Mouse (Mus musculus): ENCODE results near the gene Krt75. TPM values are rescaled to one million over a fixed set of nuclear protein-coding genes. Genes with fewer than 3 reads are reported as not detected.

The Krt75 gene
- not detected in 2 replicates for total RNA-seq (2021)
- long read RNA-seq, experiment 1: 0 reads
- long read RNA-seq, experiment 2: 0 reads

DNA sequence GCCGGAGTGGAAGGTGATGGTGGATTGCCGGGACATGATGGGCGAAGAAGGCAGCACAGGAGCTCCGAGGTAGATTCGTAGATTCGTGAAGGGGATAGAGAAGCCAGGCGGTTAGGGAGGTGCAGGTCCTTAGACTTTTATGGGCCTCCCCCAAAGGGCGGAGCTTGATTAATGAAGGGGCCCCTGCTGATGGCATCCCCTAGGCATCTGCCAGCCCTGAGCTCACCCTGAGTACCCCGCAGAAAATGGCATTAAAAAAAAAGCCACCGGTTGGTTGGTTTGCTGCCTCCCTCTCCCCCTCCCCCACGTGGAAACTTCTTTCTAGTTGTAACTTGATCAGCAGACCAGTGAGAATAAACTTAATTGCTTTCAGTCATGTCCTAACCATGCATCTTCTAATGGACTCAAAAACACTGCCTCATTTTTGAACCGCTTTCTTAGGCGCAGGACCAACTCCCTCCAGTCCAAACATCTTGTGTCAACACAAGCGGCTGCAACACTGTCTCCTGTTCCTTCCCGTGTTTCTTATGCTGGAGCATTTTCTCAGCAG lies at the start of gene Krt75:
Gene Krt75, minus strand, starts transcription at position 109 of the 550 bp plus-strand sequence.
- no peak for DNase-seq

DNA sequence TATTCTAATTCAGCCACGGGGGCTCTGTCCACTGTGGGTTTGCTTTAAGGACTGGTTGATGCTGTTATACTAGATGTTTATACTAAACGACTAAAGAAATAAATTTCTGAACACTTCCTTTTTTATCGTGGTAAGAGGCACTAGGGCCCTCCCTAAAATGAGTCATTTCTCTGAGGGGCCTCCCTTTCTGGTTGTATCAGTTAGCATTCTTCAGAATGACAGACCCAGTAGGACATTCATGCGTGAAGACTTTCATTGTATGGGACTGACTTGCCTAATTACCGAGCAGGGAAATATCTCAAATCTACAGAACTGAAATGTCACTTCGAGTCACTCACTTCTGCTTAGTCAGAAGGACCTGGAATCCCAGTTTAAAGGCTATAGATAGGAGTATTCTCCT lies 25.4 kb upstream of the Krt75 start:
- DNase-seq: no peak

GRCm38 (mm10) chr15:101588216-101588615 lies 14.5 kb upstream of the Krt75 start:
- DNase-seq: peak; percentile 11

DNA sequence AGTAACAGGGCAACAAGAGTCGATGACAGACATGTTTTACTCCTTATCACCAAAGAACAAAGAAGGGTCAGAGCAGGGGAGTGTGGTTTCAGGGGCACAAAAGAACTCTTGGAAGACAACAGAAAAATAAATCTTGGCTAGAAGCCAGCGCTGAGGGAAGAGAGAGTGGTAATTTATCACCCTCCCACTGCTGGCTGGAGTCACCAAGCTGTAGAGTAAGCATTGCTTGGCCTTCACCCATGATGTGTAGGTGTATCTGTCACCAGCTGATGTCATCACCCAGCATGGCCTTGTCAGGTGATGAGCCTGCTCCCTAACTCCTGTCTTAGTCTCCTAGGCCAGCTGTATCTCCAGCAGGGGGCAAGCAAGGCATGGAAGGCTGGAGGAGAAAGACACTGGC lies 10.8 kb upstream of the Krt75 start:
- peak; percentile 36 for DNase-seq

- DNase-seq: no peak
Observed at GRCm38 (mm10) chr15:101583211-101583965, 9.7 kb upstream of the Krt75 start.

DNA sequence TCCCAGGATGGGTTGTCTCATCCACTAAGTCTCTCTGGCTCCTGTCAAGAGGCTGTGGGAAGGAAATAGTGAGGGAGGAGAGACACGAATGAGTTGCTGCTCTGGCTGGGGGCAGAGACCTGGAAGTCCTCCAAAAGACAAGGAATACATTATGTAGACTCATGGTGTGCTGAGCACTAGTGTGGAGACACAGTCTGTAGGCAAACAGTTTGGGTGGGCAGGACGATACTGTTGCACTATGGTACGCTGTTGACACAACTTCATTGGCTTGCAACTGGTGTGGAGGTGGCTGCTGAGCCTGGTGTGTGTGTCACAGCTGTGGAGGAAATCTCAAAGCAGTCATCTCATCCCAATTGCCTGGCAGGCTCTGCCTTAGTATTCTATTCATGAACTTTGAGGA lies 8.0 kb upstream of the Krt75 start:
- DNase-seq: no peak

GRCm38 (mm10) chr15:101575506-101575905 lies 1.8 kb upstream of the Krt75 start:
- no peak for DNase-seq

DNA sequence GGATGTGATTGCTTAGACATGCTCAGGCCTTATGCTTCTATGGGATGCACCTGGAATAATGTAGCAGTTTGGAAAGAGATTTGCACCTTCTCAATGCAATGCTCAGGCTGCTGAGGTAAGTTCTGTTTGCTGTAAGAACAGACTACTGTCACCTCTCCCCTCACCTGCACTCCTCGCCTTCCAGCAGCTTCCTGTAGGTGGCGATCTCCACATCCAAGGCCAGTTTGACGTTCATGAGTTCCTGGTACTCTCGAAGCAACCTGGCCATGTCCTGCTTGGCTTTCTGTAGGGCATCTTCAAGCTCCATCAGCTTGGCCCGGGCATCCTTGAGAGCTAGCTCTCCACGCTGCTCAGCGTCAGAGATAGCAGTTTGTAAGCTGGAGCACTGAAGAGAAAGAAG lies 5.9 kb downstream of the Krt75 start:
- DNase-seq: no peak

DNA sequence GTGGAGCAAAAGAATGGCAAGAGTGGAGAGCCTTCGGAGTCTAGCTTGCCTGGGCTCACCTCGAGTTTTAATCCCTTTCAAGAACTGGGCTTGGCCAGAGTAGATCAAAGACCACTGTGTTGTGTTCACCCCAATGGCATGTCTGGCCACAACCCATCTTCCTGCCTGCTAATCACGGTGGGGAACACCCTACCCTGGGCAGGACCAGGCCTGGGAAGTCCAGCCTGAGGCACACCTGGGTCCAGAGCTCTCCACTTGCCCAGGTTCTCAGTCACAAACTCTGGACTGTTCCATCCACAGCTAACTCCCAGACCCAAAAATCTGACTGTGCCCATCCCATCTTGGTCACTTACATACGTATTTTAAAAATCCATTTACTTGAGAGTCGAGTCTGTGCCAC lies 10.9 kb downstream of the Krt75 start, which contains the start of gene Krt90:
Gene Krt90, minus strand, starts transcription at position 101 of the 400 bp plus-strand sequence.
- DNase-seq: no peak

DNA sequence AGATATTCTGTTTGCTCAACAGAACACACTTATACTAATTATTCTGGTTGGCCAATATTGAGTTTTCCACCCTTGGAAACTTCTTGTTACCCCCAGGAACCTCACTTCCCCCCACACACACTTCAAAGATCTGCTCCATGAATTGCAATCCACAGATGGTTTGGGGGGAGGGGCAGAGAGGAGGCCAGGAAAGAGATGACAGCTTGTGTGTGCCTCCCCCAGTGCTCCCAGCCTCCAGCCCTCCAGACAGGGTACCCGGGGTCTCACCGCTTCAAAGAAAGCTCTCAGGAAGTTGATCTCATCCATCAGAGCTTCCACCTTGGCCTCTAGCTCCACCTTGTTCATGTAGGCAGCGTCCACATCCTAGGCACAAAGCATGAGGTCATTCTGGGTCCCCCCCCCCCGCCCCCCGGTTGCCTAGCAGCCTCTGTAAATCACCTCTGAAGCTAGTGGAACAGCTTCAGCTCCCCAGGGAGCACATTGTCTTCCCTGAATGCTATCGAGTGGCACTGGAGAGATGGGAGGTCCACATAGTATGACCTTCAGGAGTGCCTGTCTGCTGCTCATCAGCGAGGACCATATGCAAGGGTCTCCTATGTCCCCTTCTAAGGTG lies 15.6 kb downstream of the Krt75 start:
- no peak for DNase-seq

- DNase-seq: peak; percentile 52
Observed at GRCm38 (mm10) chr15:101553169-101553568, 20.5 kb downstream of the Krt75 start.

DNA sequence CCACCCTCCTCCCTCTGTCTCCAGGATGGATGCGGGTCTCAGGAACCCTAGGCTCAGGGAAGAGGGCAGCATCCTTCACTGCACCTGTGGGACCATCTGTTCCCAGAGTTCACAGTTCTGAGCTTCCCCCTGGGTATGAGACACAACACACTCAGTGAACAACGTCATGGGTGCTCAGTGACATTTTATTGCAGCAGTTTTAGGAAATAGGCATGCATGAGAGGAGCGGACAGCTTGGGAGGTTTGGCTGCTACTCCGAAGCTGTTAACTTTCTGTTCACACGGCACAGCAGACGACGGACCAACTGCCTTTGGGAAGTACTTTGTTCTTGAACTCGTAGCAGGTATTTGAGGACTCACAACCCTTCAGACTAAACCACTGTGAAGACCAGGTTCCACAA lies 21.5 kb downstream of the Krt75 start:
- DNase-seq: no peak

DNA sequence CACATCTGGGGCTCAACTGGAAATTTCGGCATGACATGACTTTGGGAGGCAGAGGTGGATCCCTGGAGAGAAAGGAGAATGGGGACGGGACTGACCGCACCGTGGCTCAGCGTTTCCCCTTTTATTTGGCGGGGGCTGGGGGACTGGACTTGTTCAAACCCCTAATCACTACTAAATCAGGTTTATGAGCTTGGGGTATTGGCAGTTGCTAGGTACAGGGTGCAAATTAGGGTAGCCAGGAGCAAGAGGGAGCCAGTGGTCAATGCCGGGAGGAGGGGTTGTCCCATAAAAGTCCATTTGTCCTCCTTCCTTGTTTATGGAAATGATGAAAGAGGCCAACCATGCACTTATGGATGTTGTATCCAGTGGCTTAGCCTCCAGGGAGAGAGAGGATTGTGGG lies 23.1 kb downstream of the Krt75 start, which contains the start of gene Krt82:
Gene Krt82, minus strand, starts transcription at position 101 of the 400 bp plus-strand sequence.
- DNase-seq: no peak

DNA sequence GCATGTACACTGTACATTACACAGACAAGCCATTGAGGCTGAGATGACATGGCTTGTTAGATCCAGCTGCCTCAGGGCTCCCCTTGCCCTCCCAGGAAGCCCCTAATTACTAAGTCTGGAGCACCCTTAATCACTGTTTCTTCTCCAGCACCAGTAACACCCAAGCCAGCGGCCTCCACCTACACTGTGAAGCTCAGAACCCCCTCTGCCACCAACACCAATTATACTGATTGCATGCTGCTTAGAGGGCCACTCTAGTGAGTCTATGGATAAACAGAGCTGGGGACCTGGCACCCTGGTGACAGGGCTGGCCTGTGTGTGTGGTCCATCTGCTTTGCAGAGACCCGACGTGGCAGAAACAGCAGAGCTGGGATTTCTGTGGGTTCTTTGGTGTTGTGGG lies 29.2 kb downstream of the Krt75 start:
- DNase-seq: no peak

DNA sequence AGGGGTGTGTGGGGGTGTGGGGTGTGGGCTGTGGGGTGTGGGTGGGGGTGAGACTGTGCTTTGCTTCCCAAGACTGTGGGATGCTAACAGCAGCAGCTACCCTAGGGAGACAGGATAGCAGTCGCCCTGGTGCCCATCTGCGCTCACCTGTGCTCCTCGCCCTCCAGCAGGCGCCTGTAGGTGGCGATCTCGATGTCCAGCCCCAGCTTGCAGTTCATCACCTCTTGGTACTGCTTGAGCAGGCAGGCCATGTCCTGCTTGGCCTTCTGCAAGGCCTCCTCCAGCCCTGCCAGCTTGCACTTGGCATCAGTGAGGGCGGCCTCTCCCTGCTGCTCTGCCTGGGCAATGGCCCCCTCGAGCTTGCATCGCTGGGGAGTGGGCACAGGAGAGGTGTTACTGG lies 31.2 kb downstream of the Krt75 start:
- DNase-seq: peak; percentile 9

DNA sequence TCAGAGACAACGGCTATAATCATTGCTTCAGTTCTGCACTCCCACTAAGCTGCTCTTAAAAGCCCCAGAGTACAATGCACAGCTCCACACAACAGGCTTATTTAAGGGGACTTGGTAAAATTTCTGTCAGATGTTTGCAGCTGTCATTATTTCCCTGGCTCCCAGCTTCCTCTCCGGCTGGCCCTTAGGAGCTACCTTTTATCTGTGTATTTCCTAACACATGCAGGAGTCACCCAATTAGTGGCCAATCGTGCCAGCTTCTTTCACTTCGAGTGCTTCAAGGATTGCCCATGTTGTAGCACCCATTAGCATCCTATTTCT lies 35.2 kb downstream of the Krt75 start:
- DNase-seq: no peak

DNA sequence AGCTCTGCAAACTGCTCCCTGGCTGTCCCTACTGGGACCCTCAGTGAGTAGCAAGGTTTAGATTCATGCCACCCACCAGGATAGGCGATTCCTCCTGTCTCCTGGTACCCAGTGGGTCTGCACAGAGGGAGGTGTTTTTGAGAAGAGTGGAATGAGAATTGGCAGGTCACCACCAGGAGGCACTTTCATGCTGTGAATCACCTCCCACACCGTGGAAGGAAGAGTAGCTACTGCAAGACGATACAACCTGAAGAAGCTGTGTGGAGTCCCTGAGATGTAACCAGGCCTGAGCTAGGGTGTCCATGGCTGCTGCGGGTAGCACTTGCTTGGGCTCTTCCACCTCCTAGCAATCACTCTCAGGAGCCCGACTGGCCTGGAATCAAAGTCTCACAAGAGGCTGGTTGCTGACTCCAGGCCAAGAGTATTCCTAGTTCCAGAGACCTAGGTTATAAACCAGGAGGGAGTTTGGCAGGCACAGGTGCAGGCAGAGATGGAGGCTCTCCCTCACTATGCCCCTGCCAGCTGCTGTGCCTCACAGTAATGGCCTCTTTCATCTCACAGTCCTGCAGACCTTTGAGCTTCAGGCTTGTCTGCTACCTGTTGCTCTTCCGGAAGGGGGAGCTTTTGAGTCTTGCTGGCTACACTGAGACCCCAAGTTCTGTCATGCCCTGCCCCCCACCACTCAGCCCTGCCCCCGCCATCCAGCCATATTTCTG lies 35.7 kb downstream of the Krt75 start:
- DNase-seq: no peak

DNA sequence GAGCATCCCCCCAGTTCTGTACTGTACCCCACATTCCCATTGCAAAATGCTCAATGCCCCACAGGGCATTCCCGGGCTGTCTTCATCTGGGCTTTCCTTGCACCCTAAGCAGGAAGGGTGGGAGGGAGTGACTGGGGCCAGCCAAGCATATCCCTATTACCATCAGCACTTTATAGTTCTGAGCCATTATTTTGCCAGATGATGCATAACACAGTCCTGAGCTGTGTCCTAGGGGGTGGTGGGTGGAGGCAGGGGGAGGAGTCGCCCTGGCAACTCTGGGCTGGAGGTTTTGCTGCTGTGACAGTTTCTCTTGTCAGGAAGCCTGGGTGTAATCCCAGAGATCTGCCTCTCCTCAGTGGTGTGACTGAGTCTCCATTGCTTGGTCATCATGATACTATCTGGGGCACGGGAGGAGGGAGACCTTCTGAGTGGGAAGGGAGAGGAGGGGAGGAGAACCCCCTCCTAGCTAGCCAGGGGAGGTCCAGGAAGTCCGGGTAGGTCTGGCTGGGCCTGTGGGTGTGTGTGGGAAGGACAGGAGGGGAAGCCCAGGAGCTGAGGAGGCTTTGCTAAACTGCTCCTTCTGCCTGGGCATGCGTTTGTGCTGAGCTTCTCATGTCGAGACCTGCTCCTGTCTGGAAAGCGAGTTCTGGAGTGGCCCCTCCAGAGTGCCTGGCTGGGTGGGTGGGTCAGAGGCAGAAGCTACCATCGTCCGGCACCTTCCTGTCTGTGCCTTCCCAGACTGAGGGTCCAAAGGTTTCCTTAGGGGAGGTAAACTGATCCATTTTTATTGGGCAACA lies 37.5 kb downstream of the Krt75 start:
- peak; percentile 16 for DNase-seq

- no peak for DNase-seq
Observed at GRCm38 (mm10) chr15:101532720-101533119, 41.0 kb downstream of the Krt75 start, which contains the start of gene Krt84. TSS of gene Krt84 (minus strand) at chr15:101532820.

- no peak for DNase-seq
Observed at GRCm38 (mm10) chr15:101522556-101523232, 51.0 kb downstream of the Krt75 start.

- peak; percentile 85 for DNase-seq
Observed at GRCm38 (mm10) chr15:101519792-101520191, 53.9 kb downstream of the Krt75 start.

Measured in adrenal gland, postnatal 14 days (tissue).